Mouse (Mus musculus): Measurements from ENCODE around the gene Ccdc189. TPM values are rescaled to one million over a fixed set of nuclear protein-coding genes. Genes with fewer than 3 reads are reported as not detected.

Gene Ccdc189
- polyA plus RNA-seq, 2 experiments, result 5.4 to 6.8 TPM

- DNase-seq (ENCODE audit: low read depth in 3 of 3, low spot score in 3 of 3) (no peak), ATAC-seq (ENCODE audit: insufficient read depth) (no peak)
- Histone ChIP-seq H3K9ac (replicated peaks) (no peak overlapping the region), H3K4me1 (replicated peaks; ENCODE audit: control insufficient read depth in 2 of 2, insufficient read depth in 2 of 2, low read length in 1 of 2) (peaks cover 0 to 4% of the 10 kb centered on the region in 2 experiments; a peak in 1 of 4 replicates), H3K4me3 (ENCODE audit: insufficient read depth in 1 of 2, low read depth in 2 of 2, low read length in 2 of 2) (no peak overlapping the region), H3K9me3 (ENCODE audit: control insufficient read depth, low read length) (no peaks in the 10 kb centered on the region), H3K4me2 (ENCODE audit: low read depth) (no peak overlapping the region), H3K27ac (no peak overlapping the region), H3K27me3 (ENCODE audit: control insufficient read depth, insufficient read depth, low read length) (no peaks in the 10 kb centered on the region), H3K36me3 (replicated peaks; ENCODE audit: control insufficient read depth, insufficient read depth, low read depth) (no peaks in the 10 kb centered on the region; the same call in 1 of the 2 replicates)
- no peak for TF ChIP-seq CTCF (IDR thresholded peaks at IDR 0.05; ENCODE audit: low read depth)
- TF ChIP-seq EP300 (IDR thresholded peaks at IDR 0.05; ENCODE audit: low read depth), result no peak
- 92% methylated on average over 29 of the region's 29 CpGs for WGBS (ENCODE audit: insufficient replicate concordance)
These were observed 22.6 kb upstream of the Ccdc189 start for GRCm38 (mm10) chr7:127611011-127611410.

DNA sequence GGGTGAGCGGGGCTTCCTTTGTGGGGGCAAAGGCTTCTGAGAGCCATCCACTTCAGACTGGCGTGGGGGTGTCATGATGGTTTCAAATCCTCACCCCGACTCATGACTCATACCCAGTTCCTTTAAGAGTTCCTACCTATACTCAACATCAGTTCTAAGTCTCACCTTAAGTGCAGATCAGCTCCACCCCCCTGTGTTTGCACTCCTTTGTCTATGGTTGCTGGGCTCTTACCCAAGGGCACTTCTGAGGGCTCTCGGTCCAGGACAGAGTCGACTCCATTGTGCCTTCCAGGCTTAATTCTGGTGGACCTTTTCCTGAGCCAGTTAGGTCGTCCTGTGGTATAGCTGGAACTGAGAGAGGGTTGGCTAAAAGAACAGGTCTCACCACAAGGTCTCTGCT, 18.8 kb upstream of the Ccdc189 start:
- Histone ChIP-seq H3K9ac (replicated peaks) (no peak overlapping the region), H3K27ac (no peak overlapping the region), H3K4me2 (ENCODE audit: low read depth) (no peak overlapping the region), H3K9me3 (ENCODE audit: control insufficient read depth, low read length) (no peaks in the 10 kb centered on the region), H3K4me3 (ENCODE audit: insufficient read depth in 1 of 2, low read depth in 2 of 2, low read length in 2 of 2) (no peak overlapping the region), H3K27me3 (ENCODE audit: control insufficient read depth, insufficient read depth, low read length) (no peaks in the 10 kb centered on the region), H3K36me3 (replicated peaks; ENCODE audit: control insufficient read depth, insufficient read depth, low read depth) (peaks cover 11% of the 10 kb centered on the region), H3K4me1 (replicated peaks; ENCODE audit: control insufficient read depth in 2 of 2, insufficient read depth in 2 of 2, low read length in 1 of 2) (no peaks in the 10 kb centered on the region)
- no peak for TF ChIP-seq EP300 (IDR thresholded peaks at IDR 0.05; ENCODE audit: low read depth)
- TF ChIP-seq CTCF (IDR thresholded peaks at IDR 0.05; ENCODE audit: low read depth), result no peak
- DNase-seq (ENCODE audit: low read depth in 3 of 3, low spot score in 3 of 3), result no peak
- no peak for ATAC-seq (ENCODE audit: insufficient read depth)
- 63% methylated on average over 6 of the region's 6 CpGs for WGBS (ENCODE audit: insufficient replicate concordance)

GRCm38 (mm10) chr7:127604256-127604655, 15.9 kb upstream of the Ccdc189 start:
- Histone ChIP-seq H3K9ac (replicated peaks) (no peak overlapping the region), H3K27me3 (ENCODE audit: control insufficient read depth, insufficient read depth, low read length) (no peaks in the 10 kb centered on the region), H3K4me2 (ENCODE audit: low read depth) (no peak overlapping the region), H3K4me3 (ENCODE audit: insufficient read depth in 1 of 2, low read depth in 2 of 2, low read length in 2 of 2) (no peak overlapping the region), H3K27ac (no peak overlapping the region), H3K4me1 (replicated peaks; ENCODE audit: control insufficient read depth in 2 of 2, insufficient read depth in 2 of 2, low read length in 1 of 2) (no peaks in the 10 kb centered on the region), H3K9me3 (ENCODE audit: control insufficient read depth, low read length) (no peaks in the 10 kb centered on the region), H3K36me3 (replicated peaks; ENCODE audit: control insufficient read depth, insufficient read depth, low read depth) (peaks cover 22% of the 10 kb centered on the region)
- ATAC-seq (ENCODE audit: insufficient read depth) (peak; percentile 22; the same call in 1 of the 2 replicates), DNase-seq (ENCODE audit: low read depth in 3 of 3, low spot score in 3 of 3) (no peak)
- TF ChIP-seq CTCF (IDR thresholded peaks at IDR 0.05; ENCODE audit: low read depth) (no peak), EP300 (IDR thresholded peaks at IDR 0.05; ENCODE audit: low read depth) (no peak)
- 78% methylated on average over 10 of the region's 10 CpGs for WGBS (ENCODE audit: insufficient replicate concordance)

DNA sequence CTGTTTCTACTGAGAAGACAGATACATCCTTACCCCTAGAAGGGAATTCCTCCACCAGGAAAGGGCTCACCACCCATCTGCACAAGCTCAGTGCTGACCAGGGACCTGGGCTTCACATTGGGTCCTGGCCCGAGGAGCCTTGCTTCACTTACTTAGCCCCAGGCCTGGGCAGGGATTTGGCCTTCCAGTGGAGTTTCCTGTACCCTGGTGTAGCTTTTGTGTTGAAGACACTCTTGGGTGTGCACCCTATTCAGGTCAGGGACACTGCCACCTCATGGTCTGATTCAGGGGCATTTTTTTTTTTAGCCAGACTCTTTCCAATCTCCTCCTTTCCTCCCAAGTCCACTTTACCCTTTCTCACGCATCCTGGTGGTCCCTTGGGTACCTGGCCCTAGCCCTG, 14.5 kb upstream of the Ccdc189 start:
- WGBS (ENCODE audit: insufficient replicate concordance), result 83% methylated on average over 2 of the region's 2 CpGs
- Histone ChIP-seq H3K4me1 (replicated peaks; ENCODE audit: control insufficient read depth in 2 of 2, insufficient read depth in 2 of 2, low read length in 1 of 2) (no peaks in the 10 kb centered on the region), H3K4me2 (ENCODE audit: low read depth) (no peak overlapping the region), H3K4me3 (ENCODE audit: insufficient read depth in 1 of 2, low read depth in 2 of 2, low read length in 2 of 2) (no peak overlapping the region), H3K9ac (replicated peaks) (no peak overlapping the region), H3K27ac (no peak overlapping the region), H3K9me3 (ENCODE audit: control insufficient read depth, low read length) (no peaks in the 10 kb centered on the region), H3K27me3 (ENCODE audit: control insufficient read depth, insufficient read depth, low read length) (no peaks in the 10 kb centered on the region), H3K36me3 (replicated peaks; ENCODE audit: control insufficient read depth, insufficient read depth, low read depth) (peaks cover 33% of the 10 kb centered on the region)
- no peak for DNase-seq (ENCODE audit: low read depth in 3 of 3, low spot score in 3 of 3)
- ATAC-seq (ENCODE audit: insufficient read depth), result no peak
- TF ChIP-seq CTCF (IDR thresholded peaks at IDR 0.05; ENCODE audit: low read depth) (no peak), EP300 (IDR thresholded peaks at IDR 0.05; ENCODE audit: low read depth) (no peak)

DNA sequence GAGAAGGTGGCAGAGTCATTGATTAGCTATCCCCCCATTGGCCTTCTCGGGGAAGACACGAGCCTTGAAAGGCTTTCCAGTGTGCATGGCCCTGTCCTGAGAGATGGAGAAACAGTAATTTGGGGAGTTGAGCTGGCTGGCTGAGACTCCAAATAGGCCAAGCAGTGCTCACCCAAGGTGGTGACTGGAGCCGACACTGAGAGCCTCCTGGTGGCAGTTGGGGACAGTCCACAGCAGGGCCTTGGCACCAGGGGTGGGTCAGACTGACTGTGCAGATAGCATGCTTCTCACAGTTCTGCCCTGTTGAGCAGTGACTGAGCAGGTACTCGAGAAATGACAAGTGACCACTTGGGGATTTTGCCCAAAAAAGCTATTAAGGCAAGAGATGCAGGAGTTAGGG, 13.3 kb upstream of the Ccdc189 start:
- no peak overlapping the region for H3K4me2 ChIP-seq (ENCODE audit: low read depth)
- TF ChIP-seq EP300 (IDR thresholded peaks at IDR 0.05; ENCODE audit: low read depth) (no peak), CTCF (IDR thresholded peaks at IDR 0.05; ENCODE audit: low read depth) (peak; percentile 38; the same call in 1 of the 2 replicates)
- H3K4me1 ChIP-seq (replicated peaks; ENCODE audit: control insufficient read depth in 2 of 2, insufficient read depth in 2 of 2, low read length in 1 of 2), result no peaks in the 10 kb centered on the region
- H3K27ac ChIP-seq, result no peak overlapping the region
- 80% methylated on average over 4 of the region's 4 CpGs for WGBS (ENCODE audit: insufficient replicate concordance)
- H3K36me3 ChIP-seq (replicated peaks; ENCODE audit: control insufficient read depth, insufficient read depth, low read depth), result peaks cover 44% of the 10 kb centered on the region
- H3K4me3 ChIP-seq (ENCODE audit: insufficient read depth in 1 of 2, low read depth in 2 of 2, low read length in 2 of 2), result no peak overlapping the region
- H3K9me3 ChIP-seq (ENCODE audit: control insufficient read depth, low read length), result no peaks in the 10 kb centered on the region
- H3K9ac ChIP-seq (replicated peaks), result no peak overlapping the region
- ATAC-seq (ENCODE audit: insufficient read depth) (no peak), DNase-seq (ENCODE audit: low read depth in 3 of 3, low spot score in 3 of 3) (no peak)
- H3K27me3 ChIP-seq (ENCODE audit: control insufficient read depth, insufficient read depth, low read length), result no peaks in the 10 kb centered on the region
